Mouse (Mus musculus): ENCODE results near the gene A430033K04Rik. TPM values are rescaled to one million over a fixed set of nuclear protein-coding genes. Genes with fewer than 3 reads are reported as not detected.

A430033K04Rik gene
- total and polyA plus RNA-seq, 3 experiments, result 1.1 to 7.4 (median 3.9) TPM

- no peak for DNase-seq
Observed at GRCm38 (mm10) chr5:138694496-138695167, 72.0 kb downstream of the A430033K04Rik start.

- DNase-seq, result no peak
Observed at GRCm38 (mm10) chr5:138697466-138697865, 74.8 kb downstream of the A430033K04Rik start.

Small RNA genes lying within 50 kb of the gene (microRNA-seq; reads per million reads assigned to microRNA genes)
- 0 reads per million in 2 experiments for gene Gm24082

Other genes with a start within 250 kb of the A430033K04Rik start
- gene Zfp157, start 181.4 kb upstream of the A430033K04Rik start, total RNA-seq (2021), result 1 to 10 TPM; 4.5 to 10.0 TPM
- 1.1 and 1.4 TPM in 2 replicates for gene Zfp157, start 181.4 kb upstream of the A430033K04Rik start, polyA plus RNA-seq (2012; rRNA removed)
- not detected for gene 1700123K08Rik, start 58.1 kb upstream of the A430033K04Rik start, total RNA-seq (2021)
- not detected in 2 replicates for gene 1700123K08Rik, start 58.1 kb upstream of the A430033K04Rik start, polyA plus RNA-seq (2012; rRNA removed)
- 10 to 100 TPM; 19.1 to 22.4 TPM for gene Zfp68, start 3.1 kb upstream of the A430033K04Rik start, total RNA-seq (2021)
- gene Zfp68, start 3.1 kb upstream of the A430033K04Rik start, polyA plus RNA-seq (2012; rRNA removed), result 1.3 and 1.6 TPM in 2 replicates
- gene Fam20c, start 131.7 kb downstream of the A430033K04Rik start, total RNA-seq (2021), result 10 to 100 TPM in 1 of 2 experiments, 1 to 10 TPM in 1; 8.4 to 20.5 TPM
- gene Fam20c, start 131.7 kb downstream of the A430033K04Rik start, polyA plus RNA-seq (2012; rRNA removed), result 37.7 and 39.7 TPM in 2 replicates
- not detected for gene Gm5294, start 197.2 kb downstream of the A430033K04Rik start, total RNA-seq (2021)
- gene Gm5294, start 197.2 kb downstream of the A430033K04Rik start, polyA plus RNA-seq (2012; rRNA removed), result 0.18 TPM in 1 of 2 replicates, not detected in the other

Data from adrenal gland, adult 2 months (tissue).